Mouse (Mus musculus): Measurements from ENCODE around the gene Cdca4.
A peak's percentile ranks its signal among the peaks of the same experiment; 100 is the strongest.

Gene Cdca4

GRCm38 (mm10) chr12:112829244-112829864 lies at the start of gene Cdca4:
Gene Cdca4 (minus strand): TSS chr12:112829423.
- peak; percentile 93 to 97 for DNase-seq (ENCODE audit: low spot score in 2 of 2)

GRCm38 (mm10) chr12:112877607-112878020 lies 48.4 kb upstream of the Cdca4 start:
- DNase-seq (ENCODE audit: low spot score in 2 of 2), result no peak

- DNase-seq (ENCODE audit: low spot score in 2 of 2), result no peak
Observed at GRCm38 (mm10) chr12:112877073-112877576, 47.9 kb upstream of the Cdca4 start.

- DNase-seq (ENCODE audit: low spot score in 2 of 2), result no peak
Observed at GRCm38 (mm10) chr12:112876332-112877072, 47.3 kb upstream of the Cdca4 start.

- peak; percentile 86 to 92 for DNase-seq (ENCODE audit: low spot score in 2 of 2)
Observed at GRCm38 (mm10) chr12:112875225-112876013, 46.2 kb upstream of the Cdca4 start.

GRCm38 (mm10) chr12:112874199-112874598 lies 45.0 kb upstream of the Cdca4 start:
- DNase-seq (ENCODE audit: low spot score in 2 of 2), result no peak

GRCm38 (mm10) chr12:112873452-112874190 lies 44.4 kb upstream of the Cdca4 start:
- DNase-seq (ENCODE audit: low spot score in 2 of 2), result peak; percentile 45 to 49

- DNase-seq (ENCODE audit: low spot score in 2 of 2), result no peak
Observed at GRCm38 (mm10) chr12:112872991-112873390, 43.8 kb upstream of the Cdca4 start.

GRCm38 (mm10) chr12:112871272-112871671 lies 42.0 kb upstream of the Cdca4 start:
- no peak for DNase-seq (ENCODE audit: low spot score in 2 of 2)

GRCm38 (mm10) chr12:112870775-112871174 lies 41.6 kb upstream of the Cdca4 start:
- no peak for DNase-seq (ENCODE audit: low spot score in 2 of 2)

- no peak for DNase-seq (ENCODE audit: low spot score in 2 of 2)
Observed at GRCm38 (mm10) chr12:112869783-112870204, 40.6 kb upstream of the Cdca4 start.

GRCm38 (mm10) chr12:112868178-112869087 lies 39.2 kb upstream of the Cdca4 start, which contains the start of gene Gpr132:
Gene Gpr132 (minus strand): TSS chr12:112868228.
- no peak for DNase-seq (ENCODE audit: low spot score in 2 of 2)

- no peak for DNase-seq (ENCODE audit: low spot score in 2 of 2)
Observed at GRCm38 (mm10) chr12:112867106-112867674, 38.0 kb upstream of the Cdca4 start.

GRCm38 (mm10) chr12:112866467-112867080 lies 37.4 kb upstream of the Cdca4 start:
- no peak for DNase-seq (ENCODE audit: low spot score in 2 of 2)

GRCm38 (mm10) chr12:112864804-112865203 lies 35.6 kb upstream of the Cdca4 start:
- no peak for DNase-seq (ENCODE audit: low spot score in 2 of 2)

- DNase-seq (ENCODE audit: low spot score in 2 of 2), result no peak
Observed at GRCm38 (mm10) chr12:112861911-112862321, 32.7 kb upstream of the Cdca4 start.

- DNase-seq (ENCODE audit: low spot score in 2 of 2), result no peak
Observed at GRCm38 (mm10) chr12:112860765-112861164, 31.5 kb upstream of the Cdca4 start.

- DNase-seq (ENCODE audit: low spot score in 2 of 2), result no peak
Observed at GRCm38 (mm10) chr12:112859930-112860329, 30.7 kb upstream of the Cdca4 start.

GRCm38 (mm10) chr12:112858581-112859336 lies 29.5 kb upstream of the Cdca4 start:
- no peak for DNase-seq (ENCODE audit: low spot score in 2 of 2)

All from frontal cortex, postnatal 25 days (tissue).